Mouse (Mus musculus): Measurements from ENCODE around the gene Borcs8.

GRCm38 (mm10) chr8:70150158-70150557 lies 10.9 kb downstream of the Borcs8 start:
- no peak for TF ChIP-seq POLR2A (IDR thresholded peaks at IDR 0.05; ENCODE audit: borderline replicate concordance, low read depth, low read length)
- no peak for TF ChIP-seq CTCF (IDR thresholded peaks at IDR 0.05; ENCODE audit: low read depth, low read length)

All from bone marrow macrophage, adult 2 months (primary cell).